Mouse (Mus musculus) layer of hippocampus, postnatal 14 days (tissue): ENCODE data around the gene Fam13c. TPM values are rescaled to one million over a fixed set of nuclear protein-coding genes. Genes with fewer than 3 reads are reported as not detected.

ENCODE experiments used
- DNase-seq, 2 experiments: peaks; one replicate each; pipeline ENCODE4 v3.0.0; 2021 to 2022; ENCODE audit warnings: low spot score in 2 of 2, mixed read lengths in 1 of 2
- total RNA-seq, 2 experiments: library from RNA; stranded (reverse); gene quantifications; 2 replicates each; pipeline ENCODE4 v1.2.3; 2021

The Fam13c gene
- total RNA-seq, 2 experiments from 2014 or later = 70.0 to 73.6 TPM

DNA sequence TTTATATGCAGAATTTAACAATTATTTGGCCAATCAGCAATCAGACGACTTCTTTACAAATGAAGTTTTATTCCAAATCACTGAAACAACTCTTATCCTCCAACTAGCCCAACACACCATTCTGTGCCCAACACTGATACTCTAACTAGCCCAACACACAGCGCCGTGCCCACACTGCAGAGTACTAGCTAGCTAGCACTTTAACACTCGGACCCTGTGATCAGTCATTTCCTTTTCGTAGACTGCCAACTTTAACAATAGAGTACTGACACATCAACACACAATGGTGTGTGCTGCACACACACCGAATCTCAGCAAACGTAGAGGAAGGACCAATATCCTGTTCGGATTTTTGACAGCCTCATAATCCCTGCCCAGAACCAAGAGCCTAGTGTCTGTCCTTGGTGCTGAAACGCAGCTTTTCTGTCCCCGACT lies 157.8 kb downstream of the Fam13c start:
- peak in 1 of 2 experiments; percentile 43 for DNase-seq

DNA sequence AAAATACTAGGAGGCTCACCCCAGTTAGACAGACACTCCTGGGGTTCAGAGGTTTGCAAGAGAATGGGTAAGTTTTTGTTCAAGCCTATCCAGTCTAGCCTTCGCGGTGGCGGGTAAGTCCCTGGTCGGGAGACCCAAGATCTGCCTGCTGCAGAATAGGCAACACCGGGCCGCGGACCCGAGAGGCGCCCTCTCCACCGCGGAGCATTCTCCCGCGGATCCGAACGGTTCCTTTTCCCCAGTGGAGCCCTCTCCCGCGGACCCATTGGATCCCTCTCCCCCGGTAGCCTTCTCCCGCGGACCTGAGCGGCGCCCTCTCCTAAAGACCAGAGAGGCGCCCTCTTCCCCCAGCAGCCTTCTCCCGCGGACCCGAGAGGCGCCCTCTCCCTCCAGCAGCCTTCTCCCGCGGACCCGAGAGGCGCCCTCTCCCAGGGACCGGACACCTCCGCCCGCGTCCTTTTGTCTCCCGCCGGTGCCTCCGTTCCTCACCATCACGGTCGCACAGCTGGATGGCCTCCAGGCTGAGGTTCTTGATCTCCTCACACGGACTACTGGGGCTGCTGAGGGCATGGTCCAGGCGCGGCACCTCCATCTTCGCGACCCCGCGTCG lies 158.3 kb downstream of the Fam13c start:
- peak in 1 of 2 experiments; percentile 58 for DNase-seq

DNA sequence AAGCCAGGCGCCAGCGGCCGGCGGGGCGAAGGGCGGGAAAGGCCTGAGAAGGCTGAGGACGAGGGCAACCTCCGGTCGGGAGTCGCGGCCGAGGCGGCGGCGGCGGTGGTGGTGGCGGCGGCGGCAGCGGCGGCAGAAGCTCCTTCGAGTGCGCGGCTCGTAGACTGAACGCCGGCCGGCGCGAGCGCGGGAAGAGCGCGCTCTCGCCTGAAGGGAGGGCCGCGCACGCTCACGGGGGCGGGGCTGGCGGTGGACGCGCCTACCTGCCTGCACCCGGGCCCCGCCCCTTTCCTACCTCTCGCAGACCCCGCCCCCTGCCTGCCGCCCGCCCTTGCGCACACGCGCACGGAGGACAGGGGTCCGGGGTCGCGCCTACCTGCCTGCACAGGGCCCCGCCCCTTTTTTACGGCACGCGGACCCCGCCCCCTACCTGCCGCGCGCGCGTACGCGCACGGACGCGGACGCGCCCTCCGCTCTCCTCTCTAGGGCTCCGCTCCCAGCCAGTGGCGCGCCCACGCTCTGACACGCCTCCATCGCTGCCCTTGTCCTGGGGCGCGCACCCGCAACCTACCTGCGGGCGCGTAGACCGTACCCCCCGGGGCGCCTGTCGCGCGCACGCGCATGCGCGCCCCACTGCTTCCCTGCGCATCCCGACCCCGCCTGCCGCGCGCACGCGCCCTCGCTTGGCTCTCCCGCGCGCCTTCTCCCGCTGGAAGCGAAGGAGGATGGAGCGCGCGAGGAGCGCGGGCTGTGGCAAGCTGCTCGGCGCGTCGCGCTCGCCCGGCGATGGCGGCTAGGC lies 159.0 kb downstream of the Fam13c start:
- peak; percentile 88 to 93 for DNase-seq

GRCm38 (mm10) chr10:70599925-70600305 lies 159.6 kb downstream of the Fam13c start:
- DNase-seq = no peak

Other genes with a start within 250 kb of the Fam13c start
- 1 to 10 TPM in 1 of 2 experiments, not detected in 1; 1.5 TPM for gene Mrln, start 235.8 kb upstream of the Fam13c start, total RNA-seq
- gene Slc16a9, start 195.4 kb upstream of the Fam13c start, total RNA-seq = 1 to 10 TPM; 3.1 to 3.5 TPM
- 100 to 1,000 TPM; 193 to 208 TPM for gene Phyhipl, start 215.5 kb downstream of the Fam13c start, total RNA-seq